ENCODE assay signal across 18 mouse cellular contexts in genomic region chrX:38593180-38593889, GRCm38 (mm10). TPM values are rescaled to one million over a fixed set of nuclear protein-coding genes. Genes with fewer than 3 reads are reported as not detected.
A peak's percentile ranks its signal among the peaks of the same experiment; 100 is the strongest.
DNase-seq lines count a peak whose midpoint lies in the region; ATAC-seq and TF ChIP-seq lines count a peak whose summit lies in the region.
"Had no signal": no experiment of that assay in that cellular context is flagged by ENCODE, and none has a peak within 500 bp of the region (broad histone marks: within the 10 kb centered on the region; RNA-seq: fewer than 3 reads in every experiment).

No protein-coding gene starts in this region.

- H3K27me3 ChIP-seq in heart, embryonic 12.5 days (replicated peaks), result no peaks in the 10 kb centered on the region
- H3K27me3 ChIP-seq in midbrain, postnatal 0 days (ENCODE audit: insufficient read depth, low read length), result no peaks in the 10 kb centered on the region
- no peaks in the 10 kb centered on the region for H3K27me3 ChIP-seq in midbrain, embryonic 15.5 days (replicated peaks)
- H3K27me3 ChIP-seq in liver, embryonic 15.5 days, result no peaks in the 10 kb centered on the region
- H3K27me3 ChIP-seq: neural tube, embryonic 13.5 days had no signal

- no peak overlapping the region for H3K4me3 ChIP-seq in heart, embryonic 12.5 days
- H3K4me3 ChIP-seq in midbrain, postnatal 0 days (ENCODE audit: low read depth, low read length), result no peak overlapping the region
- no peak overlapping the region for H3K4me3 ChIP-seq in midbrain, embryonic 15.5 days
- no peak overlapping the region for H3K4me3 ChIP-seq in liver, embryonic 15.5 days (replicated peaks)
- H3K4me3 ChIP-seq: neural tube, embryonic 13.5 days had no signal

- no peaks in the 10 kb centered on the region for H3K36me3 ChIP-seq in heart, embryonic 12.5 days
- no peaks in the 10 kb centered on the region for H3K36me3 ChIP-seq in midbrain, postnatal 0 days (ENCODE audit: insufficient read depth, low read length)
- H3K36me3 ChIP-seq in midbrain, embryonic 15.5 days (replicated peaks), result no peaks in the 10 kb centered on the region
- no peaks in the 10 kb centered on the region for H3K36me3 ChIP-seq in liver, embryonic 15.5 days (replicated peaks)
- H3K36me3 ChIP-seq: neural tube, embryonic 13.5 days had no signal

- TF ChIP-seq CTCF in midbrain, postnatal 0 days (IDR thresholded peaks at IDR 0.05), result no peak
- no peak for TF ChIP-seq CTCF in brain, embryonic 14.5 days (IDR thresholded peaks at IDR 0.05; ENCODE audit: borderline replicate concordance, extremely low read depth, insufficient read depth, insufficient read length)

- no peak for TF ChIP-seq POLR2A in brain, embryonic 14.5 days (IDR thresholded peaks at IDR 0.05; ENCODE audit: borderline replicate concordance, extremely low read depth, insufficient read depth, insufficient read length, poor library complexity, severe bottlenecking)

- H3K27ac ChIP-seq in heart, embryonic 12.5 days (ENCODE audit: poor library complexity, severe bottlenecking), result no peak overlapping the region; the same call in 1 of the 2 replicates
- no peak overlapping the region for H3K27ac ChIP-seq in midbrain, postnatal 0 days (ENCODE audit: low read depth, low read length)
- H3K27ac ChIP-seq in midbrain, embryonic 15.5 days, result no peak overlapping the region
- H3K27ac ChIP-seq in liver, embryonic 15.5 days (replicated peaks), result peak overlapping the region; percentile 29
- H3K27ac ChIP-seq: neural tube, embryonic 13.5 days had no signal

- no peaks in the 10 kb centered on the region for H3K9me3 ChIP-seq in heart, embryonic 12.5 days (replicated peaks)
- no peaks in the 10 kb centered on the region for H3K9me3 ChIP-seq in midbrain, postnatal 0 days (ENCODE audit: low read length)
- H3K9me3 ChIP-seq in midbrain, embryonic 15.5 days, result no peaks in the 10 kb centered on the region
- no peaks in the 10 kb centered on the region for H3K9me3 ChIP-seq in liver, embryonic 15.5 days (replicated peaks)
- H3K9me3 ChIP-seq: neural tube, embryonic 13.5 days had no signal

- 0 out of 2 replicates have a peak, but pooled peaks cover 4% of the 10 kb centered on the region for H3K4me1 ChIP-seq in heart, embryonic 12.5 days (replicated peaks)
- H3K4me1 ChIP-seq in midbrain, postnatal 0 days (ENCODE audit: insufficient read depth, low read length), result no peaks in the 10 kb centered on the region
- no peaks in the 10 kb centered on the region for H3K4me1 ChIP-seq in midbrain, embryonic 15.5 days
- H3K4me1 ChIP-seq in liver, embryonic 15.5 days (replicated peaks), result peaks cover 36% of the 10 kb centered on the region
- H3K4me1 ChIP-seq: neural tube, embryonic 13.5 days had no signal

- no peak overlapping the region for H3K9ac ChIP-seq in heart, embryonic 12.5 days
- H3K9ac ChIP-seq in midbrain, postnatal 0 days (replicated peaks; ENCODE audit: low read length, poor library complexity, severe bottlenecking), result no peak overlapping the region
- no peak overlapping the region for H3K9ac ChIP-seq in midbrain, embryonic 15.5 days
- H3K9ac ChIP-seq in liver, embryonic 15.5 days, result no peak overlapping the region
- H3K9ac ChIP-seq: neural tube, embryonic 13.5 days had no signal

- peak; percentile 8 for DNase-seq in heart, postnatal 4 days
- peak; percentile 4 for DNase-seq in midbrain, postnatal 0 days (ENCODE audit: low spot score)
- peak; percentile 45 for DNase-seq in brain, embryonic 14.5 days (ENCODE audit: low read depth)
- no peak for DNase-seq in heart, adult 18-20 months
- no peak for DNase-seq in thymus, postnatal 14 days
- DNase-seq: adrenal gland, postnatal 14 days; cerebellum, adult 2 months; gastrocnemius, postnatal 36 days; heart, postnatal 14 days; layer of hippocampus, postnatal 36 days; lung, adult 18-20 months had no signal

- H3K4me2 ChIP-seq in heart, embryonic 12.5 days, result no peak overlapping the region
- H3K4me2 ChIP-seq in midbrain, postnatal 0 days (ENCODE audit: low read depth, low read length, poor library complexity, severe bottlenecking), result no peak overlapping the region
- no peak overlapping the region for H3K4me2 ChIP-seq in midbrain, embryonic 15.5 days
- no peak overlapping the region; the same call in none of the 2 replicates for H3K4me2 ChIP-seq in liver, embryonic 15.5 days
- H3K4me2 ChIP-seq: midbrain, embryonic 11.5 days; neural tube, embryonic 13.5 days had no signal

- WGBS in heart, embryonic 12.5 days, result 44% methylated on average over 5 of the region's 5 CpGs
- 57% methylated on average over 5 of the region's 5 CpGs for WGBS in midbrain, postnatal 0 days
- 69% methylated on average over 5 of the region's 5 CpGs for WGBS in midbrain, embryonic 15.5 days
- WGBS in liver, embryonic 15.5 days (ENCODE audit: insufficient replicate concordance), result 34% methylated on average over 5 of the region's 5 CpGs

- no peak for ATAC-seq in heart, embryonic 12.5 days (ENCODE audit: insufficient number of reproducible peaks, low FRiP score)
- no peak for ATAC-seq in midbrain, postnatal 0 days (ENCODE audit: low FRiP score)
- ATAC-seq in midbrain, embryonic 15.5 days (replicated peaks), result no peak
- ATAC-seq in liver, embryonic 15.5 days (ENCODE audit: insufficient read depth), result peak; percentile 68
- ATAC-seq: CD4-positive, CD25-positive, alpha-beta regulatory T cell, adult 4 months; intestine, postnatal 0 days had no signal

RNA-seq across cellular contexts. Expression of gene Mcts1, which starts 7.0 kb away (rescaled TPM):
- total RNA-seq in heart, postnatal 4 days (2021), result 10 to 100 TPM; 38.9 to 40.9 TPM
- polyA plus RNA-seq in heart, embryonic 12.5 days (2016; fragmentation: Nextera tagmentation; extraction: Ambion mirVana), result 53.7 and 58.9 TPM in 2 replicates
- total RNA-seq in midbrain, postnatal 0 days (2014; rRNA removed), result 57.0 and 61.8 TPM in 2 replicates
- 173 and 180 TPM in 2 replicates for polyA plus RNA-seq in midbrain, postnatal 0 days (2015; fragmentation: Nextera tagmentation; extraction: Ambion mirVana)
- 143 and 168 TPM in 2 replicates for polyA plus RNA-seq in midbrain, embryonic 15.5 days (2015; fragmentation: Nextera tagmentation; extraction: Ambion mirVana)
- 89.9 and 97.5 TPM in 2 replicates for polyA plus RNA-seq in brain, embryonic 14.5 days (2012; rRNA removed)
- polyA plus RNA-seq in liver, embryonic 15.5 days (2015; fragmentation: Nextera tagmentation; extraction: Ambion mirVana), result 32.4 and 40.8 TPM in 2 replicates
- total RNA-seq in heart, adult 18-20 months (2021), result 10 to 100 TPM; 38.2 to 44.1 TPM

RNA-seq across cellular contexts. Expression of gene Cul4b, which starts 17.3 kb away (rescaled TPM):
- total RNA-seq in heart, postnatal 4 days (2021), result 10 to 100 TPM; 19.3 to 19.5 TPM
- 34.1 and 36.1 TPM in 2 replicates for polyA plus RNA-seq in heart, embryonic 12.5 days (2016; fragmentation: Nextera tagmentation; extraction: Ambion mirVana)
- 19.3 and 27.0 TPM in 2 replicates for total RNA-seq in midbrain, postnatal 0 days (2014; rRNA removed)
- polyA plus RNA-seq in midbrain, postnatal 0 days (2015; fragmentation: Nextera tagmentation; extraction: Ambion mirVana), result 14.4 and 14.6 TPM in 2 replicates
- polyA plus RNA-seq in midbrain, embryonic 15.5 days (2015; fragmentation: Nextera tagmentation; extraction: Ambion mirVana), result 14.3 and 16.2 TPM in 2 replicates
- 15.7 and 19.6 TPM in 2 replicates for polyA plus RNA-seq in brain, embryonic 14.5 days (2012; rRNA removed)
- 7.7 and 8.6 TPM in 2 replicates for polyA plus RNA-seq in liver, embryonic 15.5 days (2015; fragmentation: Nextera tagmentation; extraction: Ambion mirVana)
- 10 to 100 TPM; 12.1 to 13.4 TPM for total RNA-seq in heart, adult 18-20 months (2021)

RNA-seq across cellular contexts. Expression of gene C1galt1c1, which starts 41.6 kb away (rescaled TPM):
- 10 to 100 TPM in 1 of 2 experiments, 1 to 10 TPM in 1; 8.6 to 10.1 TPM for total RNA-seq in heart, postnatal 4 days (2021)
- 28.9 and 30.5 TPM in 2 replicates for polyA plus RNA-seq in heart, embryonic 12.5 days (2016; fragmentation: Nextera tagmentation; extraction: Ambion mirVana)
- total RNA-seq in midbrain, postnatal 0 days (2014; rRNA removed), result 12.9 and 15.2 TPM in 2 replicates
- 21.7 and 22.2 TPM in 2 replicates for polyA plus RNA-seq in midbrain, postnatal 0 days (2015; fragmentation: Nextera tagmentation; extraction: Ambion mirVana)
- 25.4 and 25.9 TPM in 2 replicates for polyA plus RNA-seq in midbrain, embryonic 15.5 days (2015; fragmentation: Nextera tagmentation; extraction: Ambion mirVana)
- polyA plus RNA-seq in brain, embryonic 14.5 days (2012; rRNA removed), result 19.0 and 19.8 TPM in 2 replicates
- 11.5 and 12.0 TPM in 2 replicates for polyA plus RNA-seq in liver, embryonic 15.5 days (2015; fragmentation: Nextera tagmentation; extraction: Ambion mirVana)
- 10 to 100 TPM; 10.0 to 13.3 TPM for total RNA-seq in heart, adult 18-20 months (2021)

Comparison
In these comparisons a context has a peak if more than half of its experiments do, and no peak if none do; other contexts are left out.
1. DNase-seq: peak in heart, postnatal 4 days (single experiment), midbrain, postnatal 0 days (single experiment) and brain, embryonic 14.5 days (single experiment); none in heart, adult 18-20 months (0 of 2) and thymus, postnatal 14 days (single experiment).